Mouse (Mus musculus): Measurements from ENCODE around the gene Zfp207.

DNA sequence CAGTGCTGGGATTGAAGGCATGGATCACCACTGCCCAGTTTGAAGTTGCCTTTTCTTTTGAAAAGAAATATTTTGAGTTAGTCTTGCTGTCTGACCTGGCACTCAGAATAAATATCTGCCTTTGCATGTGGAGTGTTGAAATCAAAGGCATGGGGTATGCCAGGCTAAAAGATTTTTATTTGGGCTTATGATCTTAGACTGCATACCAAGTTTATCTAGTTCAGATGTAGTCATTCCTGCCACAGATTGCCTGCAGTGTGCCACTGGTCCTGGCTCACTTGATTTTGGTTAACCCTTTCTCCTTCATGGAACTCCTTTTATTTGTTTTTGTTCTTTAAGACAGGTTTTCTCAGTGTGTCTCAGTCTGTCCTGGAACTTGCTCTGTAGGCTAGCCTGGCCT is 1.4 kb downstream of the Zfp207 start:
- TF ChIP-seq CTCF (IDR thresholded peaks at IDR 0.05; ENCODE audit: borderline replicate concordance, extremely low read depth, insufficient read depth, insufficient read length) (no peak), POLR2A (IDR thresholded peaks at IDR 0.05; ENCODE audit: borderline replicate concordance, extremely low read depth, insufficient read depth, insufficient read length, poor library complexity, severe bottlenecking) (no peak)
